Mouse (Mus musculus) ES-E14 (cell line): ENCODE data around the gene Ccl1. TPM values are rescaled to one million over a fixed set of nuclear protein-coding genes. Genes with fewer than 3 reads are reported as not detected.

Experiments used
- DNase-seq: peaks from one replicate; pipeline ENCODE4 v3.0.0-alpha.2; 2013; ENCODE audit warnings: low read depth, low spot score
- H3K27ac ChIP-seq: 2 replicates; pipeline ENCODE4 v1.5.1; 2012; ENCODE audit warnings: low read depth, mild to moderate bottlenecking, low read length, moderate library complexity, mixed read lengths; ENCODE audit not compliant: poor library complexity, insufficient read depth, severe bottlenecking
- H3K36me3 ChIP-seq: 2 replicates; pipeline ENCODE4 v1.6.1; 2012; ENCODE audit warnings: mild to moderate bottlenecking, low read length, moderate library complexity, mixed read lengths; ENCODE audit not compliant: control insufficient read depth, poor library complexity, insufficient read depth, severe bottlenecking
- H3K4me1 ChIP-seq, 2 experiments: fragments of 150-350 bp in 1 of 2; sonication (generic) in 1 of 2; 2 replicates each; pipeline ENCODE4 v1.6.1; 2012; ENCODE audit warnings: low read length in 2 of 2, mild to moderate bottlenecking in 1 of 2, mixed read lengths in 1 of 2; ENCODE audit not compliant: control insufficient read depth in 2 of 2, insufficient read depth in 2 of 2, poor library complexity in 1 of 2
- H3K4me3 ChIP-seq, 2 experiments: fragments of 150-350 bp in 1 of 2; sonication (generic) in 1 of 2; 2 replicates each; pipeline ENCODE4 v1.5.1; 2012; ENCODE audit warnings: low read length in 2 of 2, low read depth in 1 of 2, mild to moderate bottlenecking in 1 of 2, mixed read lengths in 1 of 2; ENCODE audit not compliant: insufficient read depth in 1 of 2, poor library complexity in 1 of 2, severe bottlenecking in 1 of 2
- H3K9ac ChIP-seq: 2 replicates; pipeline ENCODE4 v1.6.1; 2012; ENCODE audit warnings: low read depth, mild to moderate bottlenecking, low read length, mixed read lengths; ENCODE audit not compliant: poor library complexity, insufficient read depth, severe bottlenecking
- H3K9me3 ChIP-seq: fragments of 150-350 bp; sonication (generic); 2 replicates; pipeline ENCODE4 v1.6.1; 2012; ENCODE audit warnings: low read depth, mild to moderate bottlenecking, low read length; ENCODE audit not compliant: control insufficient read depth, insufficient read depth
- CHD2 ChIP-seq: IDR thresholded peaks from 2 replicates; pipeline ENCODE4 v1.6.1; 2014; ENCODE audit warnings: mild to moderate bottlenecking, low read depth, low read length, inconsistent platforms
- HCFC1 ChIP-seq: IDR thresholded peaks from 2 replicates; pipeline ENCODE4 v1.6.1; 2012; ENCODE audit warnings: low read length, inconsistent platforms, borderline replicate concordance; ENCODE audit not compliant: insufficient read depth
- MAFK ChIP-seq: IDR thresholded peaks from 2 replicates; pipeline ENCODE4 v1.6.1; 2014; ENCODE audit warnings: mild to moderate bottlenecking, low read depth, low read length, inconsistent platforms; ENCODE audit not compliant: insufficient read depth
- ZC3H11A ChIP-seq: IDR thresholded peaks from 2 replicates; pipeline ENCODE4 v1.6.1; 2012; ENCODE audit warnings: low read depth, mild to moderate bottlenecking, inconsistent platforms, low read length, borderline replicate concordance
- ZNF384 ChIP-seq: IDR thresholded peaks from 2 replicates; pipeline ENCODE4 v1.6.1; 2012; ENCODE audit warnings: low read depth, low read length, inconsistent platforms
- in situ Hi-C, 2 experiments: fragments of 600-800 bp; cut with MboI; formaldehyde crosslinking; loops; one replicate each; pipeline ENCODE4 v1.15.1; 2025; ENCODE audit warnings: low sequenced_read_pairs in 2 of 2, inconsistent platforms in 1 of 2; ENCODE audit not compliant: unreplicated experiment in 2 of 2
- total RNA-seq: library from RNA; depleted of rRNA; stranded (reverse); fragments of 300-350 nt; gene quantifications from 2 replicates; pipeline ENCODE4 v1.2.3, GENCODE M21; 2012

Ccl1 gene
- total RNA-seq, 1 experiment = 1.7 TPM

DNA sequence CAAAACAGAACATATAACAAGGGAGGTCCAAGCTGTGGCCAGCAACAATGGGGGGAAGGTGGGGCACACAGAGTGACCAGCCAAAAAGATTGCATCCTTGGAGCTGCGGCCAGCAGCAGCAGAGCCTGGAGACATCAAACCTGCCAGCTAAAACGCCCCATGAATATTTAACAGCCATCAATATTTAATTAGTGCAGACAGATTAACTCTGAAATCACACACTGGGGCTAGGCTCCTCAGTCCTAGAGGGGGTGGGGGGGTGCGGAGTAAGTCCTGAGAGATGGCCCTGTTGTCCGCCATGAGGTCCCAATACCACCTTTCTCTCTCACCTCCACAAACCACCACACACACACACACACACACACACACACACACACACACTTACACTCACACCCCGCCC is 68.1 kb downstream of the Ccl1 start:
- no peaks in the 10 kb centered on the region for H3K36me3 ChIP-seq
- TF ChIP-seq ZC3H11A (no peak), ZNF384 (no peak), MAFK (no peak), HCFC1 (no peak), CHD2 (no peak)

DNA sequence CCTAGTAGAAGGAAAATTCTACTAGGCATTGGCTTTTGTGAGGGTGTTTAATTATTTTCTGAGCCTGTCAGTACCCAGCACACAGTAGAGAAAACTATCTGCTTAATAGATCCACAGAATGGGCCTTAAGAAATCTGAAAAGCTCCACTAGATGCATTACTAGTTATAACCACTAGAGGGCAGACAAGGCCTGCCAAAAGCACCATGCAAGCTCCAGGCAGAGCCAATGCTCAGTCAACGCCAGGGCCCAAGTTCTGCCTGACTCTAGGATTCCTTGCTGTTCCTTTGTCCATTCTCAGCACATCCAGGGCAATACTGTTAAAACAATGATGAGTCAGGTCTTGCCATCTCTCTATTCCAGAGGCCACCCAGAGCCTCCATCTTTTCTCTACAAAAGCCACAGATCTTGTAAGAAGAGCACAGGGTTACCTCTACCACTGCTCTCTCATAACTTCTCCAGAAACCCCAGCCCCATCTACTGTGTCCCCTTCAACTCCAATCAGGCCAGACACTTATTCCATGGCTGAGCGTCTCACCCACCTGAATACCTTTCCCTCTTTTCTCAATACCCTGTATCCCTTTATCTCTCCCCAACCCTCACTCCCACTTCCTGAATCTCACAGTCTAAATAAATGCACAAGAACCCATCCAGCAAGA is 69.8 kb downstream of the Ccl1 start:
- Histone ChIP-seq H3K4me1 (no peaks in the 10 kb centered on the region), H3K4me3 (no peak overlapping the region), H3K9me3 (no peaks in the 10 kb centered on the region), H3K9ac (no peak overlapping the region), H3K36me3 (no peaks in the 10 kb centered on the region), H3K27ac (no peak overlapping the region)
- DNase-seq = peak; percentile 57
- in situ Hi-C loops = loop anchor here (5.0 to 25.0 kb wide), 4 partner anchors 162 to 652 kb away; partner anchors contain the start of genes Fndc8 (in 1 of the 2) and Rad51d (in 1 of the 2)
- TF ChIP-seq MAFK (no peak), CHD2 (no peak), HCFC1 (no peak), ZNF384 (no peak), ZC3H11A (peak; percentile 94)

More for the DNA sequence above, 68.1 kb downstream of the Ccl1 start:
- H3K9ac ChIP-seq = no peak overlapping the region
- no peak overlapping the region for H3K27ac ChIP-seq
- H3K9me3 ChIP-seq = no peaks in the 10 kb centered on the region
- in situ Hi-C loops = loop anchor here (5.0 to 25.0 kb wide), 4 partner anchors 160 to 650 kb away; partner anchors contain the start of genes Fndc8 (in 1 of the 2) and Rad51d (in 1 of the 2)
- DNase-seq = no peak
- H3K4me1 ChIP-seq = no peaks in the 10 kb centered on the region
- H3K4me3 ChIP-seq = no peak overlapping the region

DNA sequence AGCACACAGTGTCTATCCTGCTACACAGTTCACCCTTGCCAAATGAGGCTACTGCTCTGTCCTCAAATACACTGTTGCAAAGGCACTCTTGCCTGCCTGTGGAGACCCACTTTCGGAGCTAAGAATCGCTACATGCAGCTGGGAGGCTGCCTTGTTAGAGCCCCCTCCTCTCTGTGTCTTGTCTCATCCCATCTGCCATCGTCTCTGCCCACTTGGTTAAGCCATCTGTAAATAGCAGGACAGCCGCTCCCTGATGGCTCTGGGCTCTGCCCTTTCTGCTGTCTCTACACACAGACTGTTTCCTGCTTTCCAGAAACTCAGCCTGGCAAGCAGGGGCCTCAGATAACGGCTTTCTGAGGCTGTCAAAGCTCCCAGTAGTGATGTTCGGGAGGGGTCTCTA is 71.5 kb downstream of the Ccl1 start:
- no peak for DNase-seq
- Histone ChIP-seq H3K9me3 (no peaks in the 10 kb centered on the region), H3K27ac (no peak overlapping the region), H3K4me1 (no peaks in the 10 kb centered on the region), H3K4me3 (no peak overlapping the region), H3K36me3 (no peaks in the 10 kb centered on the region), H3K9ac (no peak overlapping the region)
- in situ Hi-C loops = loop anchor here (10.0 to 25.0 kb wide), 3 partner anchors 478 to 653 kb away; partner anchors contain the start of genes Fndc8 (in 1 of the 2) and Rad51d (in 1 of the 2)
- TF ChIP-seq CHD2 (no peak), ZNF384 (no peak), MAFK (no peak)

DNA sequence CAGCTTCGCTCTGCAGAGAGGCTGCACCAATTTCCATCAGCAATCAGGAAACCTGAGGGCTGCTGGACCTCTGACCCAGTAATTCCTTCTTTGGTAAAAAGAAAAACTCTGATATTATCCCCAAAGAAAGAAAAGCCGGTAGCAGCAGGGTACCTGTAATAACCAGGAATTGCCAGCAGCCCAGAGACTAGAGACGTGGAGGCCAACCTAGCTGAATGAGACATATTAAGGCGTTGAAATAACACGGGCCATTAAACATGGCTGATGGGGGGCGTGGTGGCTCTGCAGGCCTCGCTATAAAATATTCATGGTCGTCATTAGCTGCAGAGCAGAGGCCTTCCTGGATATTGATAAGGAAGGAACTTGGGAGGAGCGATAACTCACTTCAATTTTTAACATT is 78.5 kb downstream of the Ccl1 start:
- no peaks in the 10 kb centered on the region for H3K9me3 ChIP-seq
- no peak for DNase-seq

More for the DNA sequence above, 78.5 kb downstream of the Ccl1 start:
- H3K36me3 ChIP-seq = no peaks in the 10 kb centered on the region
- H3K4me3 ChIP-seq = no peak overlapping the region
- no peaks in the 10 kb centered on the region for H3K4me1 ChIP-seq
- no peak overlapping the region for H3K9ac ChIP-seq
- TF ChIP-seq ZC3H11A (no peak), MAFK (no peak), ZNF384 (no peak), CHD2 (no peak), HCFC1 (no peak)
- in situ Hi-C loops = loop anchor here (25.0 kb wide), 2 partner anchors 485 to 660 kb away; partner anchors contain the start of genes Fndc8 (in 1 of the 2) and Rad51d (in 1 of the 2)
- no peak overlapping the region for H3K27ac ChIP-seq
